Mouse (Mus musculus) NIH3T3 (cell line): ENCODE data around the gene Med27.
"Not testable (repeated sequence)": the region's sequence is repeated elsewhere in the genome, so short reads cannot be mapped to it uniquely, and the experiment has no call there.

Source experiments
- DNase-seq: peaks from one replicate; pipeline ENCODE4 v3.0.0-alpha.2; 2012; ENCODE audit warnings: low read depth

Gene Med27

GRCm38 (mm10) chr2:29520206-29520605 is 173.6 kb downstream of the Med27 start:
- DNase-seq: no peak

GRCm38 (mm10) chr2:29521486-29521885 is 174.9 kb downstream of the Med27 start:
- no peak for DNase-seq

GRCm38 (mm10) chr2:29523918-29524811 is 177.5 kb downstream of the Med27 start:
- no peak for DNase-seq

GRCm38 (mm10) chr2:29525273-29525805 is 178.7 kb downstream of the Med27 start:
- no peak for DNase-seq

- peak; percentile 19 for DNase-seq
Measured at GRCm38 (mm10) chr2:29526266-29526665, 179.6 kb downstream of the Med27 start.

- DNase-seq: not testable (repeated sequence)
Measured at GRCm38 (mm10) chr2:29527480-29527879, 180.9 kb downstream of the Med27 start.

- DNase-seq: no peak
Measured at GRCm38 (mm10) chr2:29528811-29529210, 182.2 kb downstream of the Med27 start.

- DNase-seq: peak; percentile 64
Measured at GRCm38 (mm10) chr2:29529788-29530187, 183.2 kb downstream of the Med27 start.

- peak; percentile 55 for DNase-seq
Measured at GRCm38 (mm10) chr2:29532173-29532572, 185.6 kb downstream of the Med27 start.

- DNase-seq: no peak
Measured at GRCm38 (mm10) chr2:29532921-29533320, 186.3 kb downstream of the Med27 start.

GRCm38 (mm10) chr2:29535566-29536244 is 189.1 kb downstream of the Med27 start:
- DNase-seq: no peak

- DNase-seq: no peak
Measured at GRCm38 (mm10) chr2:29536481-29536880, 189.9 kb downstream of the Med27 start.

- DNase-seq: no peak
Measured at GRCm38 (mm10) chr2:29537334-29537733, 190.7 kb downstream of the Med27 start.

- DNase-seq: no peak
Measured at GRCm38 (mm10) chr2:29542039-29542438, 195.4 kb downstream of the Med27 start.

GRCm38 (mm10) chr2:29546571-29546970 is 200.0 kb downstream of the Med27 start:
- no peak for DNase-seq

GRCm38 (mm10) chr2:29551816-29552585 is 205.4 kb downstream of the Med27 start:
- DNase-seq: no peak

- DNase-seq: peak; percentile 48
Measured at GRCm38 (mm10) chr2:29553945-29554634, 207.5 kb downstream of the Med27 start.

GRCm38 (mm10) chr2:29558561-29558960 is 211.9 kb downstream of the Med27 start:
- no peak for DNase-seq

GRCm38 (mm10) chr2:29559955-29560354 is 213.3 kb downstream of the Med27 start:
- DNase-seq: no peak

GRCm38 (mm10) chr2:29561468-29561867 is 214.8 kb downstream of the Med27 start:
- no peak for DNase-seq

- DNase-seq: peak; percentile 87
Measured at GRCm38 (mm10) chr2:29563986-29564385, 217.4 kb downstream of the Med27 start.
